Mouse (Mus musculus) forebrain, embryonic 16.5 days (tissue): ENCODE measurements around the gene Fos. TPM values are rescaled to one million over a fixed set of nuclear protein-coding genes. Genes with fewer than 3 reads are reported as not detected.
A peak's percentile ranks its signal among the peaks of the same experiment; 100 is the strongest.

Experiments used
- ATAC-seq: fragments of 200-750 bp; cut with Nextera tagmentation; 2 replicates; pipeline ENCODE4 v1.8.0; 2017; ENCODE audit warnings: mild to moderate bottlenecking, moderate library complexity
- H3K27ac ChIP-seq: fragments of 300-500 bp; sonication (generic); 2 replicates; pipeline ENCODE4 v1.5.1; 2014; ENCODE audit warnings: low read length, control low read depth
- H3K27me3 ChIP-seq: fragments of 300-500 bp; sonication (generic); replicated peaks from 2 replicates; pipeline ENCODE4 v1.6.1; 2014; ENCODE audit warnings: low read length; ENCODE audit not compliant: control insufficient read depth, insufficient read depth
- H3K36me3 ChIP-seq: fragments of 300-500 bp; sonication (generic); 2 replicates; pipeline ENCODE4 v1.6.1; 2014; ENCODE audit not compliant: control insufficient read depth, insufficient read depth
- H3K4me1 ChIP-seq: fragments of 300-500 bp; sonication (generic); replicated peaks from 2 replicates; pipeline ENCODE4 v1.6.1; 2014; ENCODE audit warnings: low read length; ENCODE audit not compliant: control insufficient read depth, insufficient read depth
- H3K4me2 ChIP-seq: fragments of 300-500 bp; sonication (generic); 2 replicates; pipeline ENCODE4 v1.6.1; 2014; ENCODE audit warnings: mild to moderate bottlenecking, low read length, control low read depth
- H3K4me3 ChIP-seq: fragments of 300-500 bp; sonication (generic); replicated peaks from 2 replicates; pipeline ENCODE4 v1.5.1; 2014; ENCODE audit warnings: mild to moderate bottlenecking, low read length, control low read depth
- H3K9ac ChIP-seq: fragments of 300-500 bp; sonication (generic); replicated peaks from 2 replicates; pipeline ENCODE4 v1.6.1; 2014; ENCODE audit warnings: low read depth, low read length, control low read depth
- H3K9me3 ChIP-seq: fragments of 300-500 bp; sonication (generic); 2 replicates; pipeline ENCODE4 v1.6.1; 2016; ENCODE audit warnings: low read length; ENCODE audit not compliant: control insufficient read depth
- WGBS: fragments of 180-500 bp; shearing (Covaris S2); extraction: QIAGEN DNeasy Blood & Tissue Kit; methylation state at CpG from one replicate; pipeline ENCODE4 v1.1.7; 2014; 5-methylcytosine and 5-hydroxymethylcytosine counted together
- polyA plus RNA-seq: library from polyadenylated mRNA; unstranded; fragments of >200 nt; fragmentation: Nextera tagmentation; extraction: Ambion mirVana; gene quantifications from 2 replicates; pipeline ENCODE4 v1.2.1, GENCODE M21; 2015

The Fos gene
- polyA plus RNA-seq, 1 experiment from 2014 or later = 1.9 TPM

GRCm38 (mm10) chr12:85471920-85472655 lies 1.6 kb upstream of the Fos start:
- peak; percentile 30; the same call in 1 of the 2 replicates for ATAC-seq

DNA sequence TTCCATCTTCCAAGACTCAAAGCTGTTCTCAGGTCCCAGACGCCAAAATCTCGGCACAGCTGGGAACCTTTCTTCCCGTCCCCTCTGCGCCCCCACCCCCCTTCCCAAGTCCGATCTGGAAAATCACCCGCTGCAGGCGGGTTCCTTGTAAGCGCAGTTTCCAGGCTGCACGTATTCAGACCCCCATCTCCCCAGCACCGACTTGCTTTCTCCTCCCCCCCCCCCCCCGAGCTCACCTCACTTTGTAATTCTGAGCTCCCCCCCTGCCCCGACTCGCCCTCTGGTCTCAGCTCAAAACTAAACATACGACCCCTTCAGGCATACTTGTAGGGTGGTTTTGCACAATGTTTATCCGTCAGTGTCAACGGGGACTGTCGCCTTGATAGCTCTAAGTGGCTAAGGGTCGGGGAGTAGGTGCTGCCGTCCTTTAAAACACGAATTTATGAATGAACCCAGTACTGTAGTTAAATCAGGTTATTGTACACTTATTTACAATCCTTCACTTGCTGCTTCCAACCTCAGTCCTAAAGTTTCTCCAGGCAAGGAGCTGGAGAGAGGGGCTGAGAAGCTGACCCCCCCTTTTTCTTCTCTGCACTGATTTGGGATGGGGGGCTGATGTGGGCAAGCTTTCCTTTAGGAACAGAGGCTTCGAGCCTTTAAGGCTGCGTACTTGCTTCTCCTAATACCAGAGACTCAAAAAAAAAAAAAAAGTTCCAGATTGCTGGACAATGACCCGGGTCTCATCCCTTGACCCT lies 857 bp upstream of the Fos start:
- H3K27ac ChIP-seq = no peak overlapping the region

More at GRCm38 (mm10) chr12:85471920-85472655, 1.6 kb upstream of the Fos start:
- Histone ChIP-seq H3K27me3 (peaks cover 14% of the 10 kb centered on the region), H3K27ac (peak overlapping the region; percentile 28), H3K9ac (peak overlapping the region; percentile 64), H3K4me3 (peak overlapping the region; percentile 52), H3K4me1 (peaks cover 46% of the 10 kb centered on the region), H3K9me3 (no peaks in the 10 kb centered on the region), H3K4me2 (peak overlapping the region; percentile 80), H3K36me3 (no peaks in the 10 kb centered on the region)
- WGBS = under 1% methylated on average over 42 of the region's 42 CpGs

GRCm38 (mm10) chr12:85474298-85475231 lies 875 bp downstream of the Fos start:
- peaks cover 17% of the 10 kb centered on the region for H3K27me3 ChIP-seq
- H3K4me1 ChIP-seq = peaks cover 40% of the 10 kb centered on the region
- no peaks in the 10 kb centered on the region for H3K9me3 ChIP-seq
- peak; percentile 52 for ATAC-seq
- under 1% methylated on average over 49 of the region's 49 CpGs for WGBS
- no peak overlapping the region for H3K27ac ChIP-seq
- peak overlapping the region; percentile 47 for H3K9ac ChIP-seq
- H3K4me3 ChIP-seq = peak overlapping the region; percentile 52
- no peaks in the 10 kb centered on the region for H3K36me3 ChIP-seq
- H3K4me2 ChIP-seq = peak overlapping the region; percentile 80

More for the DNA sequence above, 857 bp upstream of the Fos start:
- Histone ChIP-seq H3K27me3 (peaks cover 17% of the 10 kb centered on the region), H3K4me1 (peaks cover 42% of the 10 kb centered on the region), H3K36me3 (no peaks in the 10 kb centered on the region), H3K4me3 (peak overlapping the region; percentile 52), H3K9me3 (no peaks in the 10 kb centered on the region), H3K9ac (peak overlapping the region; percentile 64), H3K4me2 (peak overlapping the region; percentile 80)
- WGBS = under 1% methylated on average over 23 of the region's 23 CpGs
- ATAC-seq = no peak

GRCm38 (mm10) chr12:85475232-85475919 lies 1.7 kb downstream of the Fos start:
- Histone ChIP-seq H3K27ac (no peak overlapping the region), H3K4me2 (peak overlapping the region; percentile 80), H3K4me3 (peak overlapping the region; percentile 52), H3K9me3 (no peaks in the 10 kb centered on the region), H3K27me3 (peaks cover 17% of the 10 kb centered on the region), H3K9ac (peak overlapping the region; percentile 47), H3K36me3 (no peaks in the 10 kb centered on the region), H3K4me1 (peaks cover 40% of the 10 kb centered on the region)
- 6% methylated on average over 14 of the region's 16 CpGs for WGBS
- ATAC-seq = no peak

GRCm38 (mm10) chr12:85475920-85476828 lies 2.5 kb downstream of the Fos start:
- Histone ChIP-seq H3K9me3 (no peaks in the 10 kb centered on the region), H3K9ac (no peak overlapping the region), H3K4me3 (no peak overlapping the region), H3K4me1 (peaks cover 40% of the 10 kb centered on the region), H3K27ac (no peak overlapping the region), H3K27me3 (peaks cover 17% of the 10 kb centered on the region), H3K36me3 (no peaks in the 10 kb centered on the region), H3K4me2 (no peak overlapping the region)
- no peak for ATAC-seq
- WGBS = 32% methylated on average over 23 of the region's 23 CpGs

DNA sequence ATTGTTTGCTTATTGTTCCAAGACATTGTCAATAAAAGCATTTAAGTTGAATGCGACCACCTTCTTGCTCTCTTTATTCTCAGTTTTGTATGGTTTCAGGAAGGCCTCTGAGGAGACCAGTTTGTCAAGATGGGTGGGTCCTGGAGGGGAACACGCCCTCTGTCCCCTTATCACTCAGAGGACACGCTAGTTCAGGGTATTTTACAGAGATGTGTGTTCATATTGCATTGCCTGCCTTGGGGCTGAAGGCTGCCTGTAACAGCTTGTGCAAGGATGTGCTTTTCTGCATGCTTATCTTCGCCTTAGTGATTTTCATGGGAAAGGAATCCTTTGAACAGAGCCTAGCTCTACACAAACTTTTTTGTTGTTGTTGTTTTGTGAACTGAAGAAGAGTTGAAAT lies 3.5 kb downstream of the Fos start:
- no peak overlapping the region for H3K9ac ChIP-seq

GRCm38 (mm10) chr12:85477804-85478203 lies 4.1 kb downstream of the Fos start:
- Histone ChIP-seq H3K27ac (no peak overlapping the region), H3K9me3 (no peaks in the 10 kb centered on the region), H3K4me3 (no peak overlapping the region), H3K4me2 (no peak overlapping the region), H3K4me1 (peaks cover 26% of the 10 kb centered on the region), H3K27me3 (peaks cover 17% of the 10 kb centered on the region), H3K9ac (no peak overlapping the region), H3K36me3 (no peaks in the 10 kb centered on the region)
- 67% methylated on average over 3 of the region's 3 CpGs for WGBS
- ATAC-seq = no peak

More for the DNA sequence above, 3.5 kb downstream of the Fos start:
- no peak overlapping the region for H3K27ac ChIP-seq
- peaks cover 17% of the 10 kb centered on the region for H3K27me3 ChIP-seq
- H3K4me1 ChIP-seq = peaks cover 32% of the 10 kb centered on the region
- no peak overlapping the region for H3K4me2 ChIP-seq
- H3K4me3 ChIP-seq = no peak overlapping the region
- H3K36me3 ChIP-seq = no peaks in the 10 kb centered on the region
- no peak for ATAC-seq
- 73% methylated on average over 4 of the region's 4 CpGs for WGBS
- no peaks in the 10 kb centered on the region for H3K9me3 ChIP-seq

GRCm38 (mm10) chr12:85478696-85479095 lies 5.0 kb downstream of the Fos start:
- 67% methylated on average over 7 of the region's 7 CpGs for WGBS
- ATAC-seq = no peak
- Histone ChIP-seq H3K4me2 (no peak overlapping the region), H3K9ac (no peak overlapping the region), H3K27me3 (peaks cover 19% of the 10 kb centered on the region), H3K36me3 (no peaks in the 10 kb centered on the region), H3K4me1 (peaks cover 18% of the 10 kb centered on the region), H3K27ac (no peak overlapping the region), H3K9me3 (no peaks in the 10 kb centered on the region), H3K4me3 (no peak overlapping the region)
